Mouse (Mus musculus): ENCODE results near the gene Psg27. TPM values are rescaled to one million over a fixed set of nuclear protein-coding genes. Genes with fewer than 3 reads are reported as not detected.
"Not testable (repeated sequence)": the region's sequence is repeated elsewhere in the genome, so short reads cannot be mapped to it uniquely, and the experiment has no call there.

The Psg27 gene
- polyA plus RNA-seq (2012; ENCODE audit: insufficient read depth, insufficient read length, low replicate concordance, missing spikeins): not detected in 2 replicates

DNA sequence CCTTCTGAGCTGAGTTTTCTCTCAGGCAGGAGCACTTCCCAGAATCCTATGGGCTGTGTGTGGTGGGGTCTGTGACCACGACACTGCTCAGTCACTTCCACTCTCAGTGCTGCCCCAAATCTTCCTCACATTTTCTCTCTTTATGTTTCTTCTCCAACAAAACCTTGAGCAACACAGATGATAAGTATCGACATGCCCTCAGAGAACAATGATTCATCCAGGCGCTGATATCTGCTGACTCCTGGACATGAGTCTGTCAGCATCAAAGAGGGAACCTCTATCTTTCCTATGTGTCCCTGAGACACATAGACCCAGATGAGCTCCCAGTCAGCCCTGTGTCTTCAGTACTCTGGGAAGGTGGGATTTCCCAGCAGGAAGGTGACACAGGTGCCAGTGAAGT lies at the start of gene Psg27:
Psg27 (minus strand) TSS at position 101 of the 400 bp plus-strand sequence.
- Histone ChIP-seq H3K4me1 (ENCODE audit: control insufficient read depth, insufficient read depth, low read length) (no peaks in the 10 kb centered on the region), H3K4me3 (ENCODE audit: insufficient read depth, low read depth, low read length) (no peak within 1 kb of the TSS), H3K27ac (ENCODE audit: insufficient read depth, low read depth, low read length) (no peak within 1 kb of the TSS)
- WGBS: 81% methylated on average over 3 of the region's 3 CpGs
- TF ChIP-seq CTCF (IDR thresholded peaks at IDR 0.05; ENCODE audit: insufficient read depth, low read depth, low read length) (no peak), POLR2A (IDR thresholded peaks at IDR 0.05; ENCODE audit: insufficient read depth, low read depth, low read length) (no peak)

DNA sequence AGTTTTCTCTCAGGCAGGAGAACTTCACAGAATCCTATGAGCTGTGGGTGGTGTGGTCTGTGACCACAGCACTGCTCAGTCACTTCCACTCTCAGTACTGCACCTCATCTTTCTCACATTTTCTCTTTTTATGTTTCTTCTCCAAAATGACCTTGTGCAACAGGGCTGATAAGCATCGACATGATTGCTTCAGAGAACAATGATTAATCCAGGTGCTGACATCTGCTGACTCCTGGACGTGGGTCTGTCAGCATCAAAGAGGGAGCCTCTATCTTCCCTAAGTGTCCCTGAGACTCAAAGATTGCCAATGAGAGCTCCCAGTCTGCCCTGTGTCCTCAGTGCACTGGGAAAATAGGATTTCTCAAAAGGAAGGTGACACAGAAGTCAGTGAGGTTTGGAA lies 49.3 kb upstream of the Psg27 start, which contains the start of gene Psg23:
Psg23 (minus strand) TSS at position 101 of the 400 bp plus-strand sequence.
- H3K4me3 ChIP-seq (ENCODE audit: insufficient read depth, low read depth, low read length); H3K27ac ChIP-seq (ENCODE audit: insufficient read depth, low read depth, low read length); H3K4me1 ChIP-seq (ENCODE audit: control insufficient read depth, insufficient read depth, low read length): not testable (repeated sequence)
- WGBS: 70% methylated on average over 2 of the region's 2 CpGs

DNA sequence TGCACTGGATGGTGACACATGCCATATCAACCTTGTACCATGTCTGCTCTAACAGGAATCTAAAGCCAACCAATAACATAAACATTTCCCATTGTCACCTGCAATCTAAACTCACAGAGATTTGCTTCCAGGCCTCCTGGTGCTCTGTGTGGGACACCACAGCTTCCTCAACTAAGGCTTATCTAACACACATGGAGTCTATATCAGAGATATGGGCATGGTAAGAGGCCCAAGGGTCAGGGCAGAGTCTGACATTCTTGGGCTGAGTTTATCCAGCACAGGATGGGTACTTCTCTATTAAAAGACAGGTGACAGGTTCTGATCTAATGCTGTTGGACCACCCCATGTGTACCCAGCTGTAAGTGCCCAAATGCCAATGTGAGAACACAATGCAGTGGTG lies 7.3 kb downstream of the Psg27 start:
- Histone ChIP-seq H3K4me3 (ENCODE audit: insufficient read depth, low read depth, low read length) (no peak overlapping the region), H3K4me1 (ENCODE audit: control insufficient read depth, insufficient read depth, low read length) (no peaks in the 10 kb centered on the region), H3K27ac (ENCODE audit: insufficient read depth, low read depth, low read length) (no peak overlapping the region)
- no peak for TF ChIP-seq CTCF (IDR thresholded peaks at IDR 0.05; ENCODE audit: insufficient read depth, low read depth, low read length)
- no peak for TF ChIP-seq POLR2A (IDR thresholded peaks at IDR 0.05; ENCODE audit: insufficient read depth, low read depth, low read length)

DNA sequence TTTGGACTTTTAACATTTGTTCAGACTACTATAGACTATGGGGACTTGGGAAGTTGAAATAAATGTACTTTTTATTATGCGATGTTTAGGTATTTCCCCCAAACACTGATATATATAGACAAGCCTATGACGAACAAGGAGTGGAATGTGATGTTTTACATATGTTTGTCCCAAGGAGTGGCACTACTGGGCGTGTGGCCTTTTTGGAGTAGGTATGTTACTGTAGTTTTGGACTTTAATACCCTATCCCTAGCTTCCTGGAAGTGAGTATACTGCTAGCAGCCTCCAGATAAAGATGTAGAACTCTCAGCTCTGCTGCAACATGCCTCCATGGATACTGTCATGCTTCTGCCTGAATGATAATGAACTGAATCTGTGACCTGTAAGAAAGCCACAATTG lies 11.4 kb downstream of the Psg27 start:
- H3K27ac ChIP-seq (ENCODE audit: insufficient read depth, low read depth, low read length); H3K4me1 ChIP-seq (ENCODE audit: control insufficient read depth, insufficient read depth, low read length); H3K4me3 ChIP-seq (ENCODE audit: insufficient read depth, low read depth, low read length): not testable (repeated sequence)
- 79% methylated on average over 3 of the region's 3 CpGs for WGBS

DNA sequence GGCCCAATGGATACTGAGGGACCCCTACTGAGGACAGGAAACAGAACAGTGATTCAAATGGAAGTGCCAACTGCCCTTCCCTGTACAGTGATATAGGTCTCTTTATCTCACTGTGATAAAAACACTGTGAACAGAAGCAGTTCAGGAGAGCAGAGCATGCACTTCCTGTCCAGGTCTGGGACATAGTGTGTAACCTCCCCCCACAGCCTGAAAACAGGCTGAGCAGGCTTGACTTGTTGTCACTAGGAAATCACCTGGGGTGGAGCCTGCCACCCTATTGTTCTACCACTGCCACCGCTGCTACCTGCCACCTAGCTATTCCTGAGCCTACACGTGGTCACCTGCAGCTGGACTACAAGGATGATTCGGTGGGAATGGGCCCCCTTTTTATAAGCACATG lies 33.7 kb downstream of the Psg27 start:
- H3K4me1 ChIP-seq (ENCODE audit: control insufficient read depth, insufficient read depth, low read length): no peaks in the 10 kb centered on the region
- no peak overlapping the region for H3K27ac ChIP-seq (ENCODE audit: insufficient read depth, low read depth, low read length)
- 47% methylated on average over 3 of the region's 3 CpGs for WGBS
- H3K4me3 ChIP-seq (ENCODE audit: insufficient read depth, low read depth, low read length): no peak overlapping the region
- TF ChIP-seq POLR2A (IDR thresholded peaks at IDR 0.05; ENCODE audit: insufficient read depth, low read depth, low read length) (no peak), CTCF (IDR thresholded peaks at IDR 0.05; ENCODE audit: insufficient read depth, low read depth, low read length) (no peak)

GRCm38 (mm10) chr7:18532169-18532568 lies 34.9 kb downstream of the Psg27 start, which contains the start of gene Psg25:
TSS of gene Psg25 (minus strand) at chr7:18532269.
- no peak for TF ChIP-seq CTCF (IDR thresholded peaks at IDR 0.05; ENCODE audit: insufficient read depth, low read depth, low read length)
- 93% methylated on average over 1 of the region's 1 CpGs for WGBS
- H3K27ac ChIP-seq (ENCODE audit: insufficient read depth, low read depth, low read length): no peak within 1 kb of the TSS
- H3K4me1 ChIP-seq (ENCODE audit: control insufficient read depth, insufficient read depth, low read length): no peaks in the 10 kb centered on the region
- no peak within 1 kb of the TSS for H3K4me3 ChIP-seq (ENCODE audit: insufficient read depth, low read depth, low read length)

- H3K4me3 ChIP-seq (ENCODE audit: insufficient read depth, low read depth, low read length): no peak overlapping the region
- no peaks in the 10 kb centered on the region for H3K4me1 ChIP-seq (ENCODE audit: control insufficient read depth, insufficient read depth, low read length)
- H3K27ac ChIP-seq (ENCODE audit: insufficient read depth, low read depth, low read length): no peak overlapping the region
- TF ChIP-seq POLR2A (IDR thresholded peaks at IDR 0.05; ENCODE audit: insufficient read depth, low read depth, low read length): no peak
- TF ChIP-seq CTCF (IDR thresholded peaks at IDR 0.05; ENCODE audit: insufficient read depth, low read depth, low read length): no peak
- 96% methylated on average over 8 of the region's 8 CpGs for WGBS
Observed at GRCm38 (mm10) chr7:18524668-18525067, 42.4 kb downstream of the Psg27 start.

DNA sequence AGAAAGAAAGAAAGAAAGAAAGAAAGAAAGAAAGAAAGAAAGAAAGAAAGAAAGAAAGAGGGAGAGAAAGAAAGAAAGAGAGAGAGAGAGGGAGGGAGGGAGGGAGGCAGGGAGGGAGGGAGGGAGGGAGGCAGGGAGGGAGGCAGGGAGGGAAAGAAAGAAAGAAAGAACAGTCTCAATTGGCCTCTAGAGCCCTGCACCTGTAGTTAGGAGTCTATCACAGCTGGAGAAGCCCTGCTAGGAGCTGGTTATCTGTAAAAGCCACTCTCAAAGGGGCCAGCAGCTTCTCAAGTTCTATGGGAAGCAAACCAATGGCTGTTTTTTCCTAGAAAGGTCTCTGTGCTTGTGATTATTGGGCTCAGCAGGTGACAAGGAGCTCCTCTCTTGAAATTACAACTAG lies 54.3 kb downstream of the Psg27 start:
- H3K27ac ChIP-seq (ENCODE audit: insufficient read depth, low read depth, low read length); H3K4me3 ChIP-seq (ENCODE audit: insufficient read depth, low read depth, low read length); H3K4me1 ChIP-seq (ENCODE audit: control insufficient read depth, insufficient read depth, low read length): not testable (repeated sequence)

- not testable (repeated sequence) for H3K27ac ChIP-seq (ENCODE audit: insufficient read depth, low read depth, low read length); H3K4me3 ChIP-seq (ENCODE audit: insufficient read depth, low read depth, low read length); H3K4me1 ChIP-seq (ENCODE audit: control insufficient read depth, insufficient read depth, low read length)
- WGBS: 59% methylated on average over 2 of the region's 2 CpGs
Observed at GRCm38 (mm10) chr7:18512417-18512816, 54.7 kb downstream of the Psg27 start.

GRCm38 (mm10) chr7:18511479-18511878 lies 55.6 kb downstream of the Psg27 start:
- 18% methylated on average over 9 of the region's 9 CpGs for WGBS
- Histone ChIP-seq H3K27ac (ENCODE audit: insufficient read depth, low read depth, low read length) (no peak overlapping the region), H3K4me1 (ENCODE audit: control insufficient read depth, insufficient read depth, low read length) (no peaks in the 10 kb centered on the region), H3K4me3 (ENCODE audit: insufficient read depth, low read depth, low read length) (no peak overlapping the region)
- TF ChIP-seq CTCF (IDR thresholded peaks at IDR 0.05; ENCODE audit: insufficient read depth, low read depth, low read length): no peak
- no peak for TF ChIP-seq POLR2A (IDR thresholded peaks at IDR 0.05; ENCODE audit: insufficient read depth, low read depth, low read length)

Other genes with a start within 250 kb of the Psg27 start
- not detected in 2 replicates for gene Psg18, start 212.3 kb downstream of the Psg27 start, polyA plus RNA-seq (2012; ENCODE audit: insufficient read depth, insufficient read length, low replicate concordance, missing spikeins)
- not detected in 2 replicates for gene Psg28, start 135.3 kb downstream of the Psg27 start, polyA plus RNA-seq (2012; ENCODE audit: insufficient read depth, insufficient read length, low replicate concordance, missing spikeins)
- gene Psg26, start 83.1 kb downstream of the Psg27 start, polyA plus RNA-seq (2012; ENCODE audit: insufficient read depth, insufficient read length, low replicate concordance, missing spikeins): not detected in 2 replicates
- not detected in 2 replicates for gene Psg25, start 35.0 kb downstream of the Psg27 start, polyA plus RNA-seq (2012; ENCODE audit: insufficient read depth, insufficient read length, low replicate concordance, missing spikeins)
- gene Psg23, start 49.2 kb upstream of the Psg27 start, polyA plus RNA-seq (2012; ENCODE audit: insufficient read depth, insufficient read length, low replicate concordance, missing spikeins): not detected in 2 replicates
- gene Psg21, start 89.4 kb upstream of the Psg27 start, polyA plus RNA-seq (2012; ENCODE audit: insufficient read depth, insufficient read length, low replicate concordance, missing spikeins): not detected in 2 replicates
- gene Psg20, start 118.9 kb upstream of the Psg27 start, polyA plus RNA-seq (2012; ENCODE audit: insufficient read depth, insufficient read length, low replicate concordance, missing spikeins): not detected in 2 replicates
- gene Psg22, start 150.8 kb upstream of the Psg27 start, polyA plus RNA-seq (2012; ENCODE audit: insufficient read depth, insufficient read length, low replicate concordance, missing spikeins): not detected in 2 replicates
- not detected in 2 replicates for gene Psg19, start 231.2 kb upstream of the Psg27 start, polyA plus RNA-seq (2012; ENCODE audit: insufficient read depth, insufficient read length, low replicate concordance, missing spikeins)